Mouse (Mus musculus): ENCODE data around the gene Rnf123. TPM values are rescaled to one million over a fixed set of nuclear protein-coding genes. Genes with fewer than 3 reads are reported as not detected.
A peak's percentile ranks its signal among the peaks of the same experiment; 100 is the strongest.
"Not testable (repeated sequence)": the region's sequence is repeated elsewhere in the genome, so short reads cannot be mapped to it uniquely, and the experiment has no call there.

Rnf123 gene
- total RNA-seq, 1 experiment from 2014 or later: 25.7 TPM

- no peak for ATAC-seq (replicated peaks; ENCODE audit: low read depth, poor library complexity, severe bottlenecking)
These were observed 35.3 kb downstream of the Rnf123 start for GRCm38 (mm10) chr9:108047601-108048565.

GRCm38 (mm10) chr9:108046582-108046981, 36.6 kb downstream of the Rnf123 start:
- ATAC-seq (replicated peaks; ENCODE audit: low read depth, poor library complexity, severe bottlenecking): no peak

- no peak for ATAC-seq (replicated peaks; ENCODE audit: low read depth, poor library complexity, severe bottlenecking)
These were observed 38.2 kb downstream of the Rnf123 start for GRCm38 (mm10) chr9:108044751-108045492.

GRCm38 (mm10) chr9:108035331-108036156, 47.6 kb downstream of the Rnf123 start:
- ATAC-seq (replicated peaks; ENCODE audit: low read depth, poor library complexity, severe bottlenecking): peak; percentile 42; the same call in 1 of the 2 replicates

GRCm38 (mm10) chr9:108032126-108032525, 51.0 kb downstream of the Rnf123 start:
- no peak for ATAC-seq (replicated peaks; ENCODE audit: low read depth, poor library complexity, severe bottlenecking)

GRCm38 (mm10) chr9:108027867-108028266, 55.3 kb downstream of the Rnf123 start:
- no peak for ATAC-seq (replicated peaks; ENCODE audit: low read depth, poor library complexity, severe bottlenecking)

- ATAC-seq (replicated peaks; ENCODE audit: low read depth, poor library complexity, severe bottlenecking): no peak
These were observed 56.6 kb downstream of the Rnf123 start for GRCm38 (mm10) chr9:108026584-108026983.

- no peak for ATAC-seq (replicated peaks; ENCODE audit: low read depth, poor library complexity, severe bottlenecking)
These were observed 59.9 kb downstream of the Rnf123 start for GRCm38 (mm10) chr9:108023216-108023615.

GRCm38 (mm10) chr9:108020741-108021140, 62.4 kb downstream of the Rnf123 start:
- no peak for ATAC-seq (replicated peaks; ENCODE audit: low read depth, poor library complexity, severe bottlenecking)

- no peak for ATAC-seq (replicated peaks; ENCODE audit: low read depth, poor library complexity, severe bottlenecking)
These were observed 66.0 kb downstream of the Rnf123 start for GRCm38 (mm10) chr9:108017127-108017526.

- ATAC-seq (replicated peaks; ENCODE audit: low read depth, poor library complexity, severe bottlenecking): not testable (repeated sequence)
These were observed 69.6 kb downstream of the Rnf123 start for GRCm38 (mm10) chr9:108013577-108013976.

- no peak for ATAC-seq (replicated peaks; ENCODE audit: low read depth, poor library complexity, severe bottlenecking)
These were observed 72.8 kb downstream of the Rnf123 start for GRCm38 (mm10) chr9:108010385-108010784.

GRCm38 (mm10) chr9:108008041-108008440, 75.1 kb downstream of the Rnf123 start:
- no peak for ATAC-seq (replicated peaks; ENCODE audit: low read depth, poor library complexity, severe bottlenecking)

- ATAC-seq (replicated peaks; ENCODE audit: low read depth, poor library complexity, severe bottlenecking): no peak
These were observed 79.6 kb downstream of the Rnf123 start for GRCm38 (mm10) chr9:108003531-108003890.

GRCm38 (mm10) chr9:108002778-108003530, 80.2 kb downstream of the Rnf123 start:
- ATAC-seq (replicated peaks; ENCODE audit: low read depth, poor library complexity, severe bottlenecking): no peak

GRCm38 (mm10) chr9:108001922-108002770, 81.0 kb downstream of the Rnf123 start, which contains the start of gene Ip6k1:
Gene Ip6k1, plus strand, starts transcription at chr9:108002501.
- peak; percentile 99 for ATAC-seq (replicated peaks; ENCODE audit: low read depth, poor library complexity, severe bottlenecking)
